Mouse (Mus musculus): Measurements from ENCODE around the gene Ecd. TPM values are rescaled to one million over a fixed set of nuclear protein-coding genes. Genes with fewer than 3 reads are reported as not detected.
"Not testable (repeated sequence)": the region's sequence is repeated elsewhere in the genome, so short reads cannot be mapped to it uniquely, and the experiment has no call there.

Gene Ecd
- polyA plus RNA-seq, 1 experiment from 2014 or later = 58.6 TPM

GRCm38 (mm10) chr14:20340149-20340548 lies 7.8 kb downstream of the Ecd start:
- 83% methylated on average over 8 of the region's 8 CpGs for WGBS
- H3K27me3 ChIP-seq (replicated peaks; ENCODE audit: control insufficient read depth, insufficient read depth, low read length) = no peaks in the 10 kb centered on the region
- ATAC-seq (0 out of 2 replicates have a peak, but pooled peaks have one; percentile 7), DNase-seq (ENCODE audit: low spot score) (peak; percentile 19)
- H3K4me3 ChIP-seq (ENCODE audit: low read depth, low read length) = no peak overlapping the region
- no peak overlapping the region for H3K27ac ChIP-seq (ENCODE audit: low read depth, low read length)
- no peak overlapping the region for H3K4me2 ChIP-seq (ENCODE audit: low read length)
- no peak overlapping the region for H3K9ac ChIP-seq (ENCODE audit: low read length)
- no peaks in the 10 kb centered on the region for H3K9me3 ChIP-seq (replicated peaks; ENCODE audit: control insufficient read depth, low read length)
- H3K36me3 ChIP-seq (ENCODE audit: control insufficient read depth, insufficient read depth, low read length) = peaks cover 51% of the 10 kb centered on the region
- no peaks in the 10 kb centered on the region for H3K4me1 ChIP-seq (ENCODE audit: control insufficient read depth, insufficient read depth, low read length)

GRCm38 (mm10) chr14:20339415-20339814 lies 8.5 kb downstream of the Ecd start:
- ATAC-seq = no peak
- DNase-seq (ENCODE audit: low spot score) = no peak
- no peak overlapping the region for H3K27ac ChIP-seq (ENCODE audit: low read depth, low read length)
- H3K36me3 ChIP-seq (ENCODE audit: control insufficient read depth, insufficient read depth, low read length) = peaks cover 55% of the 10 kb centered on the region
- no peak overlapping the region for H3K4me3 ChIP-seq (ENCODE audit: low read depth, low read length)
- WGBS = 95% methylated on average over 5 of the region's 5 CpGs
- H3K9ac ChIP-seq (ENCODE audit: low read length) = no peak overlapping the region
- no peaks in the 10 kb centered on the region for H3K27me3 ChIP-seq (replicated peaks; ENCODE audit: control insufficient read depth, insufficient read depth, low read length)
- H3K9me3 ChIP-seq (replicated peaks; ENCODE audit: control insufficient read depth, low read length) = no peaks in the 10 kb centered on the region
- no peak overlapping the region for H3K4me2 ChIP-seq (ENCODE audit: low read length)
- H3K4me1 ChIP-seq (ENCODE audit: control insufficient read depth, insufficient read depth, low read length) = no peaks in the 10 kb centered on the region

DNA sequence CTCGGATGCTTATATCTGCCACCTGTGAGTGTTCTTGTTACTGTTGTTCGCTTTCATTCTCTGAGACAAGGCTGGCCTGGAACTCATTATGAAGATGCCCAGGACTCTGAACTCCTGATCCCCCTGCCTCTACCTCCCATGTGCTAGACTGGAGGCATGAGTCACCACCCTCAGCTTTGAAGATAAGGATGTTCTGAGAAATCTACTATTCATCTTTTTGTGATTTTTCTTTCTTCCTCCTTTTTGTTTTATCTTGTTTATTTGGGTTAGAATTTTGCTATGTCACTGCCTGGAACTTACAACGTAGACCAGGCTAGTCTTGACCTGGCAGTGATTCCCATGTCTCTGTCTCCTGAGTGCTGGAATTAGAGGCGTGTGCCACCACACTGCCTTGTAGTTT lies 16.6 kb downstream of the Ecd start:
- Histone ChIP-seq H3K4me3 (ENCODE audit: low read depth, low read length) (no peak overlapping the region), H3K4me1 (ENCODE audit: control insufficient read depth, insufficient read depth, low read length) (no peaks in the 10 kb centered on the region), H3K9me3 (replicated peaks; ENCODE audit: control insufficient read depth, low read length) (no peaks in the 10 kb centered on the region), H3K27ac (ENCODE audit: low read depth, low read length) (no peak overlapping the region), H3K36me3 (ENCODE audit: control insufficient read depth, insufficient read depth, low read length) (peaks cover 88% of the 10 kb centered on the region), H3K9ac (ENCODE audit: low read length) (no peak overlapping the region), H3K4me2 (ENCODE audit: low read length) (no peak overlapping the region), H3K27me3 (replicated peaks; ENCODE audit: control insufficient read depth, insufficient read depth, low read length) (no peaks in the 10 kb centered on the region)
- DNase-seq (ENCODE audit: low spot score) = no peak
- WGBS = 94% methylated on average over 4 of the region's 4 CpGs
- no peak for ATAC-seq

DNA sequence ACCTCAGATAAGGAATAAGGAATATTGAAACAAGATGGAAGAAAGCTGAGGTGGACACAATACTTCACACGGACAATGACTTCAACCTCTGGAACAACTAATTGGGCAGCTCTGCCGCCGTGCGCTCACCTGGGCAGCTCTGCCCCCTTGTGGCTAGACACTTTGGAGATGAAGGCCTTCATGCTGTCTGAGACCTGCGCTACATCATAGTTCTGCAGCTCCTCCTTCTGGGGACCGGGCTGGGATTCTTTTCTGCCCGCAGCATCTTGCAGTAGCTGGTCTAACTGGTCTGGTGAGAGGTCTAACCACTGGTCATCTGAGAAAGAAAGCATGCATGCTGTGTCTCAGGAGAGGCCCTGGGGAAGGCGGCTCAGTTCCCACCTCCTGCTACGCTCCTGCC lies 19.4 kb downstream of the Ecd start:
- no peak for DNase-seq (ENCODE audit: low spot score)
- WGBS = 73% methylated on average over 9 of the region's 9 CpGs

DNA sequence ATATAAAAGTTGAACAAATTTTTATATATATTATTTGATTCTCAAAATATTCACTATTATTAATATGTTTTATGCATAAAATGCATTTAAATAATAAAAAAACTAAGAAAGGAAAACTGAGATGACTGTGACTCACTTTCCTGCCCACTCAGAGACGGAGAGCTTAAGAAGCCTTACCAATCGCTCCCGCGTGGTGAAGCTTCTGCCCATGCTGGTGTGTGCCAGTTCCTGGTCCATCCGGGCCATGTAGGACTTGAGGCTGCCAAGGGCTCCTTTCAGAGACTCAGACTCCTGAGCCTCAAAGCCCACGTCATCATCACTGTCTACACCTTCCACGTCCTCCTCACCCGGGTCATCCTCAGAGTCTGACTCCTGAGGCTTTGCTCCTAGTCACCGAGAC lies 23.7 kb downstream of the Ecd start:
- Histone ChIP-seq H3K4me1 (ENCODE audit: control insufficient read depth, insufficient read depth, low read length) (no peaks in the 10 kb centered on the region), H3K4me2 (ENCODE audit: low read length) (no peak overlapping the region), H3K27ac (ENCODE audit: low read depth, low read length) (no peak overlapping the region), H3K27me3 (replicated peaks; ENCODE audit: control insufficient read depth, insufficient read depth, low read length) (no peaks in the 10 kb centered on the region), H3K9ac (ENCODE audit: low read length) (no peak overlapping the region), H3K9me3 (replicated peaks; ENCODE audit: control insufficient read depth, low read length) (no peaks in the 10 kb centered on the region), H3K4me3 (ENCODE audit: low read depth, low read length) (no peak overlapping the region), H3K36me3 (ENCODE audit: control insufficient read depth, insufficient read depth, low read length) (peaks cover 74% of the 10 kb centered on the region)
- no peak for DNase-seq (ENCODE audit: low spot score)
- WGBS = 95% methylated on average over 9 of the region's 9 CpGs
- ATAC-seq = no peak

More for the DNA sequence above, 19.4 kb downstream of the Ecd start:
- no peaks in the 10 kb centered on the region for H3K4me1 ChIP-seq (ENCODE audit: control insufficient read depth, insufficient read depth, low read length)
- H3K4me2 ChIP-seq (ENCODE audit: low read length) = no peak overlapping the region
- no peaks in the 10 kb centered on the region for H3K27me3 ChIP-seq (replicated peaks; ENCODE audit: control insufficient read depth, insufficient read depth, low read length)
- ATAC-seq = no peak
- no peak overlapping the region for H3K9ac ChIP-seq (ENCODE audit: low read length)
- H3K36me3 ChIP-seq (ENCODE audit: control insufficient read depth, insufficient read depth, low read length) = peaks cover 78% of the 10 kb centered on the region
- H3K4me3 ChIP-seq (ENCODE audit: low read depth, low read length) = no peak overlapping the region
- H3K9me3 ChIP-seq (replicated peaks; ENCODE audit: control insufficient read depth, low read length) = no peaks in the 10 kb centered on the region
- H3K27ac ChIP-seq (ENCODE audit: low read depth, low read length) = no peak overlapping the region

DNA sequence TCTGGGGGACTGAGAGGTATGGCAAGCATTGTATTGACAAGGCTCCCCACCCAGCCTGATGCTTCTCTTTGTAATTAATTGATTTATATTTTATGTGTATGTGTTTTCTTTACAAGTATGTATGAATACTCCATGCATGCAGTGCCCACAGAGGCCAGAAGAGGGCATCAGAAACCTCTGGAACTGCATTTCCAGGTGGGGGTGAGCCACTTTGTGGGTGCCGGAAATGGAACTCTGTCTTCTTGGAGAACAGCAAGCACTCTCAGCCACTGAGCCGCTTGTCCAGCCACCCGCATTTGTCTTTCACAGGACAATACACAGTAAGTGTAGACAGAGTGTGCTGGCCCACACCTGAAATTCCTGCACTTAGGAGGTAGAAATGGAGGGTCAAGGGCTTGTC lies 28.5 kb downstream of the Ecd start:
- DNase-seq (ENCODE audit: low spot score) (peak; percentile 26), ATAC-seq (no peak)
- no peaks in the 10 kb centered on the region for H3K4me1 ChIP-seq (ENCODE audit: control insufficient read depth, insufficient read depth, low read length)
- H3K9me3 ChIP-seq (replicated peaks; ENCODE audit: control insufficient read depth, low read length) = no peaks in the 10 kb centered on the region
- H3K27me3 ChIP-seq (replicated peaks; ENCODE audit: control insufficient read depth, insufficient read depth, low read length) = no peaks in the 10 kb centered on the region
- peaks cover 51% of the 10 kb centered on the region for H3K36me3 ChIP-seq (ENCODE audit: control insufficient read depth, insufficient read depth, low read length)
- no peak overlapping the region for H3K27ac ChIP-seq (ENCODE audit: low read depth, low read length)
- WGBS = 74% methylated on average over 3 of the region's 3 CpGs
- no peak overlapping the region for H3K4me3 ChIP-seq (ENCODE audit: low read depth, low read length)
- H3K4me2 ChIP-seq (ENCODE audit: low read length) = no peak overlapping the region
- no peak overlapping the region for H3K9ac ChIP-seq (ENCODE audit: low read length)

- Histone ChIP-seq H3K4me1 (ENCODE audit: control insufficient read depth, insufficient read depth, low read length) (no peaks in the 10 kb centered on the region), H3K27ac (ENCODE audit: low read depth, low read length) (no peak overlapping the region), H3K9me3 (replicated peaks; ENCODE audit: control insufficient read depth, low read length) (no peaks in the 10 kb centered on the region), H3K27me3 (replicated peaks; ENCODE audit: control insufficient read depth, insufficient read depth, low read length) (no peaks in the 10 kb centered on the region), H3K9ac (ENCODE audit: low read length) (no peak overlapping the region), H3K4me2 (ENCODE audit: low read length) (no peak overlapping the region), H3K36me3 (ENCODE audit: control insufficient read depth, insufficient read depth, low read length) (peaks cover 39% of the 10 kb centered on the region), H3K4me3 (ENCODE audit: low read depth, low read length) (no peak overlapping the region)
- DNase-seq (ENCODE audit: low spot score) (no peak), ATAC-seq (no peak)
- 94% methylated on average over 1 of the region's 1 CpGs for WGBS
These were observed 32.8 kb downstream of the Ecd start for GRCm38 (mm10) chr14:20315137-20315536.

GRCm38 (mm10) chr14:20305085-20305484 lies 42.8 kb downstream of the Ecd start:
- not testable (repeated sequence) for H3K4me1 ChIP-seq (ENCODE audit: control insufficient read depth, insufficient read depth, low read length); H3K9me3 ChIP-seq (replicated peaks; ENCODE audit: control insufficient read depth, low read length); H3K4me3 ChIP-seq (ENCODE audit: low read depth, low read length); H3K27me3 ChIP-seq (replicated peaks; ENCODE audit: control insufficient read depth, insufficient read depth, low read length); H3K27ac ChIP-seq (ENCODE audit: low read depth, low read length); H3K4me2 ChIP-seq (ENCODE audit: low read length); DNase-seq (ENCODE audit: low spot score); H3K9ac ChIP-seq (ENCODE audit: low read length); ATAC-seq
- H3K36me3 ChIP-seq (ENCODE audit: control insufficient read depth, insufficient read depth, low read length) = peaks cover 29% of the 10 kb centered on the region
- 58% methylated on average over 2 of the region's 2 CpGs for WGBS

DNA sequence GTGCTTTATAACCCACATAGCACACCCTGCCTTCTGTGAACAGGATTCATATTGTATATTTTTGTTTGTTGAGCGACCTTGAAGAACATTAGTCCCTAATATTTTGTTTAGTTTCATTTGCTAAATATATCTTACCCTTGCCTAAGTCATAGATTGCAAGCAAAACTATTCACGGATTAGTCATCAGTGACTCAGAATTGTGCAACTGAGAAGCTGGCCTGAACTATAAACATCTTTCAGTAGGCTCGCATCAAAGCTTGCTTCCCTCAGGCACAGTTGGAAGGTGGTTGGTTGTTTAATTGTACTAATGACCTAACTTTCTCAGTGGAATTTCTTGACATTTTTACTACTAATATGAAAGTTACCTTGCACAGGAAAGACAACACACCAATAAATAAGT lies 49.8 kb downstream of the Ecd start:
- Histone ChIP-seq H3K4me2 (ENCODE audit: low read length) (no peak overlapping the region), H3K27ac (ENCODE audit: low read depth, low read length) (no peak overlapping the region), H3K9ac (ENCODE audit: low read length) (no peak overlapping the region), H3K9me3 (replicated peaks; ENCODE audit: control insufficient read depth, low read length) (no peaks in the 10 kb centered on the region), H3K36me3 (ENCODE audit: control insufficient read depth, insufficient read depth, low read length) (no peaks in the 10 kb centered on the region), H3K4me1 (ENCODE audit: control insufficient read depth, insufficient read depth, low read length) (peaks cover 5% of the 10 kb centered on the region; the same call in 1 of the 2 replicates), H3K27me3 (replicated peaks; ENCODE audit: control insufficient read depth, insufficient read depth, low read length) (no peaks in the 10 kb centered on the region), H3K4me3 (ENCODE audit: low read depth, low read length) (no peak overlapping the region)
- WGBS = 91% methylated on average over 3 of the region's 3 CpGs
- ATAC-seq (no peak), DNase-seq (ENCODE audit: low spot score) (no peak)
